Mouse (Mus musculus) heart, adult 9 months (tissue): ENCODE data around the gene Fbxo11.
"Not testable (repeated sequence)": the region's sequence is repeated elsewhere in the genome, so short reads cannot be mapped to it uniquely, and the experiment has no call there.

Source experiments
- DNase-seq, 2 experiments: peaks; one replicate each; pipeline ENCODE4 v3.0.0; 2022; ENCODE audit warnings: low spot score in 2 of 2

The Fbxo11 gene

DNA sequence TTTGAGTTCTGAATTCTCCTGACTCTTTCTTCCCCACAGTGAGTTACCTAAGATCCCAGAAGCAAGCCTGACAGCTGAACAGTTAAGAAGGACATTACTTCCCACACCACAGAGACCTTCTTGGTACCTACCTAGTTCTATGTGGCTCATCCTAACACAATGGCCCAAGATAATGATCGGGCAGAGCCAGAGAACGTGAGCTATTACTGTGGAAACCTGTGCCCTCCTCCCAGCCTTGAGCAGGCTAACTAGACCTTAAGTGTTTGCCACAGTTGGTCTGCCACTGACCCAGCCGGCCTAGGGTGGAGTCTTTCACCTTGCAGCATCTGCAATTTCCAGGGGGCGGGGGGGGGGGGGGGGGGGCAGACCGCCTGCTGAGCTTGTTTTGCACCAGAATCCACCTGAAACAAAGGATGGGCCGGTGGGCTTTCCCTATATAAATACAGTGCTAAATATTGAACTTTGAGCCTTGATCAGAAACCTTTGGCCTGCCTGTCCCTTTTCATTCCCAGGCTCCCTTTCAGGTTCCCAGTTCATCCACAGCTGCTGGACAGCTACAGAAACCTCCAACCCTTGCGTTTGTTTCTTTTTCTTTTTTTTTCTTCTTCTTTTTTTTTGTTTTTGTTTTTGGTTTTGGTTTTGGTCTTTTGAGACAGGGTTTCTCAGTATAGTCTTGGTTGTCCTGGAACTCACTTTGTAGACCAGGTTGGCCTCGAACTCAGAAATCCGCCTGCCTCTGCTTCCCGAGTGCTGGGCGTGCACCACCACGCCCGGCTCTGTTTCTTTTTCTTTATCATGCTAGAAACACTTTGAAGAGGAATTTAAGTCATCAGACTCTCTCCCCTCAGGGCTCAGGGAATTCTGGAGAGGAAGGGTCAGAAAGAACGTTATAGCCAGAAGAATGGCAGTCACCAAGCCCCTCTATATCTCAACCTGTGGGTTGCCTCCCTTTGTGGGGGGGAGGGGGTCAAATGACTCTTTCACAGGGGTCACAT is 101.7 kb downstream of the Fbxo11 start:
- no peak for DNase-seq

DNA sequence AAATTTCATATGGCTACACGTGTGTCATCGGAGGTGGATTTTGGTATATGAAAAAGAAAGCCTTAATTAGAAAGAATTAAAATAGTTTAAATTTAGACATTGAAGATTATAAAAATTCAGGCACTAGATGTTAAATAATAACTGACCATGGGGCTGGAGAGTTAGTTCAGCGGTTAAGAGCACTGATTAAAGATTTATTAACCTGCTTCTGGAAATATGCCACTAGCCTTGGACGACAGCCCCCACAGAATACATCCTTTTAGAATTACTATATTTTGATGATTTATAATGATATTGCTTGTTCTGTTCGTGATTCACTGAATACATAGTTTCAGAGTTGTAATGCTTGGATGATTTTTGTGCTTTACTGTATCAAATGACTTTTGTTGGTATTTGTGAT is 105.2 kb downstream of the Fbxo11 start:
- not testable (repeated sequence) for DNase-seq

DNA sequence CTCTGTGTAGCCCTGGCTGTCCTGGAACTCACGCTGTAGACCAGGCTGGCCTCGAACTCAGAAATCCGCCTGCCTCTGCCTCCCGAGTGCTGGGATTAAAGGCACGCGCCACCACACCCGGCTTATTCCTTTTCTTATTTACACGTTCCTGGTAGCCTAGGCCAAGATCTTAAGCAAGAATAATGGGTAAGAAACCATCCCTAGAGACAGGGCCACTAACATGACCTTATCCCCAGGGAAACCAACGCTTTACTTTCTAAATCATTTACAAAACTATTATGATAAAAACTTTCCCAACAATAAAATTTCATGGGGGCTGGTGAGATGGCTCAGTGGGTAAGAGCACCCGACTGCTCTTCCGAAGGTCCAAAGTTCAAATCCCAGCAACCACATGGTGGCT is 105.7 kb downstream of the Fbxo11 start:
- DNase-seq, result not testable (repeated sequence)

DNA sequence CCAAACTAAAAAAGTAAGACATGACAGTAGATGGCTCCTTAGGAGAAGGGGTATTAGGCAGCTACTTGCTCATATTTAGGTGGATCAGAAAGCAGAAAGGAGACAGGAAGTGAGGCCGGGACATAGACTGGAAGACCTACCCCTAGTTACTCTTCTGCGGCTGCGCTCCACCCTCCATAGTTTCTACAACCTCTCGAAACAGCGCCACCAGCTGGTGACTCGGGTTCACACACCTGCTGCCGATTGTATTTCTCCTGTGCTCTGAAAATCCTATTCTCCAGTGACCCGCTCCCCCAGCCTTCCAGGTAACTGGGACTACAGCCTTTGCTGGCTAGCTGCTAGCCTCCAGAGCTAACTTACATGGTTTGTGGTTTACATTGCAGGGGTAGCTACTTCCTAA is 106.8 kb downstream of the Fbxo11 start:
- no peak for DNase-seq

DNA sequence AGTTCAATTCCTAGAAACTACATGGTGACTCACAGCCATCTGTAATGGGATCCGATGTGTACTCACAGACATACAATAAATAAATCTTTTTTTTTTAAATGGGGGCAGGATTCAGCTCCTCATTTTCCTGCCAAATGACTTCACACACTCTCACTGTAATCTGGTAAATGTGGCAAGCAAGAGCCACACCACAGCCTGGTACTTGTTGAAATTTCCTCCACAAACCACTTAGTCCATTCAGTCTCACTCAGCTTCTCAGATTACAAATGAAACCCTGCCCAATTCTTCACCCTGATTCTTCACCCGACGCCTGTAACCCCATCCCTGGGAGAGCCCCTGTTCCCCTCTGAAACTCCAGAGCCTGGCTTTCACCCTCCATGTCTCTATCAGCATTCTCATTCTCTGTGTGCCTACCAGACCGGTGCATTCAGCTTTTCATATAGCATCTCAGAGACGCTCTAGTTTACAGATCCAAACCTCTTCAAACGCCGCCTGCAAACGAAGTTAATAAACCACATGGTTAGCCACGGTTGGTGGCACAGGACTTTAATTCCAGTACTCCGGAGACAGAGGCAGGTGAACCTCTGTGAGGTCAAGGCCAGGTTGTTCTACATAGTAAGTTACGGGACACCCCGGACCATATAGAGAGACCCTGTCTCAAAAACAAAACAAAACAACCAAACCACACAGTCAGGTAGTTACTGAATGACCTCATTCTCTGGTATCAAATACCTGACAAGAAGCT is 107.8 kb downstream of the Fbxo11 start:
- no peak for DNase-seq

DNA sequence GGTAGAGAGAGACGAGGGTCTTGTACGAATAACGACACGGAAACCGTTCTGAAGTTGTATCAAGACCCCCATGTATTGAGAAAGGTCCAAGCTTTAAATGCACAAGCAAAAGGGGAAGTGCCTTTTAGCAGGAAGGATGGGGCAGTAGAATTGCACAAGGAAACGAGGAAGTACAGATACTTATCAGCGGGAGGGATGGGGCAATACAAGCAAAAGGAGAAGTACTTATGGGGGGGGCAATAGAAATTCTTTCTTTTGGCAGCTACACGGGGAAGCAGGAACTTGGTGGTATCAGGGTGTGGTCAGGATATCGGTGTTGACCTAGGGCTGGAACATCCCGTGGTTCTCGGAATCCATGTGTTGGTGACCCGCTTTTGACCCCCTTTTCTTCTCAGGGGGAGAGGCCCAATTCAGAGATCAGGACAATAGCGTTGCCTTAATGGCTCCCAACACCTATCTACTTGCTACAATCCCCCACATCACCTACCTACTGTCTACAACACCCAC is 110.4 kb downstream of the Fbxo11 start:
- DNase-seq, result not testable (repeated sequence)

DNA sequence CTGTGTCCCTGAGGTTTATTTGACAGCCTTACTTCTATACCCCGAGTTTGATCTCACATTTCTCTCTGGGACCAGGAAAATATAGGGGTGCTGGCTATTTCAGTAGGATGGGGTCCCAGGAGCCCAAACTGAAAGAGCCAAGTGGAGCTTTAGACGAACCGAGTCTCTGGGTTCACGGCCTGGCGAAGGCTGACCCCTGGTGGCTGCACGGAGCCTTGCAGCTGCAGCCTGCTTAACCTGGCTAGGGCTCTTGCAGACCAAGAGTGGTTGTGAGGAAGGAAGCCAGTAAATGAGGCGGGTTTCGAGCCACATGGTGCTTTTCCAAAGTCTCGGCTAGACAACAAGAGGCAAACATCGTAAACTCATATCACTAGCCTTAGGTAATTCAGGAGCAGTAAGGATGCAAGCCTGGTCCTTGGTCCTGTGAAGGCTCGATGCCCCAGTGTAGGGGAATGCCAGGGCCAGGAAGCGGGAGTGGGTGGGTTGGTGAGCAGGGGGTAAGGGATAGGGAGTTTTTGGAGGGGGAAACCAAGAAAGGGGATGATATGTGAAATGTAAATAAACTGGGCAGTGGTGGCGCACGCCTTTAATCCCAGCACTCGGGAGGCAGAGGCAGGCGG is 116.0 kb downstream of the Fbxo11 start:
- peak; percentile 23 to 63 for DNase-seq
